Mouse (Mus musculus): ENCODE measurements around the gene Pycr1. TPM values are rescaled to one million over a fixed set of nuclear protein-coding genes. Genes with fewer than 3 reads are reported as not detected.

The Pycr1 gene
- total and polyA plus RNA-seq, 3 experiments: 21.0 to 75.3 (median 32.3) TPM

- H3K27ac ChIP-seq (ENCODE audit: insufficient read depth, low read depth): no peak overlapping the region
- no peak overlapping the region for H3K4me2 ChIP-seq (ENCODE audit: insufficient read depth, low read depth, poor library complexity, severe bottlenecking)
- no peaks in the 10 kb centered on the region for H3K79me2 ChIP-seq (replicated peaks; ENCODE audit: control insufficient read depth, extremely low read depth, insufficient read depth, poor library complexity, severe bottlenecking)
- in situ Hi-C loops (cut with MboI; ENCODE audit: low pct_ligation_motif_present, low pct_unique_long_range_greater_than_20kb, low sequenced_read_pairs): no loop called here
- no peaks in the 10 kb centered on the region for H3K27me3 ChIP-seq (replicated peaks)
- no peak overlapping the region for H3K9ac ChIP-seq (ENCODE audit: insufficient read depth, low read depth)
- peaks cover 55 to 92% of the 10 kb centered on the region in 2 experiments for H3K36me3 ChIP-seq (replicated peaks in 1 of 2; ENCODE audit: control insufficient read depth in 1 of 2, insufficient read depth in 1 of 2, low read length in 1 of 2)
- H3K4me1 ChIP-seq (ENCODE audit: control insufficient read depth in 1 of 2, insufficient read depth in 2 of 2): no peaks in the 10 kb centered on the region
- dilution Hi-C loops (cut with MboI; ENCODE audit: extremely low pct_ligation_motif_present, extremely low pct_unique_long_range_greater_than_20kb, low sequenced_read_pairs): no loop called here
- TF ChIP-seq MAX (IDR thresholded peaks at IDR 0.05; ENCODE audit: low read length) (no peak), E2F4 (IDR thresholded peaks at IDR 0.05; ENCODE audit: insufficient replicate concordance, low read depth, low read length) (no peak), USF1 (IDR thresholded peaks at IDR 0.05; ENCODE audit: low read depth, low read length) (no peak), RAD21 (IDR thresholded peaks at IDR 0.05; ENCODE audit: low read depth, low read length) (no peak), MAZ (IDR thresholded peaks at IDR 0.05; ENCODE audit: low read depth, low read length) (no peak), POLR2AphosphoS2 (IDR thresholded peaks at IDR 0.05; ENCODE audit: low read depth, low read length) (no peak), UBTF (IDR thresholded peaks at IDR 0.05; ENCODE audit: low read depth, low read length) (no peak), ZNF384 (IDR thresholded peaks at IDR 0.05; ENCODE audit: low read depth, low read length) (no peak), SMC3 (IDR thresholded peaks at IDR 0.05; ENCODE audit: low read depth, low read length) (no peak), HCFC1 (IDR thresholded peaks at IDR 0.05; ENCODE audit: low read depth, low read length) (no peak), POLR2A (IDR thresholded peaks at IDR 0.05; ENCODE audit: low read depth, low read length) (no peak), MAFK (IDR thresholded peaks at IDR 0.05; ENCODE audit: insufficient replicate concordance, low read length) (no peak), SIN3A (IDR thresholded peaks at IDR 0.05; ENCODE audit: low read length) (no peak), ZC3H11A (IDR thresholded peaks at IDR 0.05; ENCODE audit: low read depth, low read length) (no peak), NELFE (IDR thresholded peaks at IDR 0.05; ENCODE audit: low read depth, low read length) (no peak)
- DNase-seq (ENCODE audit: extremely low read depth): no peak
- no peak overlapping the region for H3K4me3 ChIP-seq (replicated peaks in 1 of 3; ENCODE audit: low read depth in 2 of 3, low read length in 2 of 3, poor library complexity in 1 of 3)
- H3K9me3 ChIP-seq (replicated peaks; ENCODE audit: low read length): peaks cover 8% of the 10 kb centered on the region
Observed at GRCm38 (mm10) chr11:120692471-120693011, 49.0 kb upstream of the Pycr1 start.

DNA sequence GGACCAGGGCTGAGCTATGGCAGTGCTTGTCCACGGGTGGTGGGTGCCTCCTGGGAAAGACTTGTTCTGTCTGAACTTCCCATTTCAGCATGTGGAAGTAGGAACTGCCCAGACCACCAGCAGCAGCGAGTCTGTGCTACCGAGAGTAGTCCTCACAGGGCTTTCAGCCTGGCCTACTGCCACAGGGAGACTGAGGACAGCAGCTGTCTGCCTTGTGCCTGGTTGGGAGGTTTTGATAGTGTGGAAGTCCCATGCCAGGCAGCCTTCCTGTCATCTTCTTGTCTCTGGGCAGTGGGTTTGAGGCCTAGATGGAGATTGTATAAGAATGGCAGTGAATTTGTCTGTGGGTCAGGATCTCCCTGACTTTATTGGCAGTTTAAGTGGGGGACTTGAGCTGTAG lies 45.8 kb upstream of the Pycr1 start:
- Histone ChIP-seq H3K4me1 (ENCODE audit: control insufficient read depth in 1 of 2, insufficient read depth in 2 of 2) (no peaks in the 10 kb centered on the region), H3K79me2 (replicated peaks; ENCODE audit: control insufficient read depth, extremely low read depth, insufficient read depth, poor library complexity, severe bottlenecking) (no peaks in the 10 kb centered on the region), H3K36me3 (replicated peaks in 1 of 2; ENCODE audit: control insufficient read depth in 1 of 2, insufficient read depth in 1 of 2, low read length in 1 of 2) (peaks cover 49 to 92% of the 10 kb centered on the region in 2 experiments), H3K9ac (ENCODE audit: insufficient read depth, low read depth) (no peak overlapping the region), H3K4me3 (replicated peaks in 1 of 3; ENCODE audit: low read depth in 2 of 3, low read length in 2 of 3, poor library complexity in 1 of 3) (no peak overlapping the region), H3K27me3 (replicated peaks) (no peaks in the 10 kb centered on the region), H3K4me2 (ENCODE audit: insufficient read depth, low read depth, poor library complexity, severe bottlenecking) (no peak overlapping the region), H3K9me3 (replicated peaks; ENCODE audit: low read length) (no peaks in the 10 kb centered on the region), H3K27ac (ENCODE audit: insufficient read depth, low read depth) (no peak overlapping the region)
- dilution Hi-C loops (cut with MboI; ENCODE audit: extremely low pct_ligation_motif_present, extremely low pct_unique_long_range_greater_than_20kb, low sequenced_read_pairs): no loop called here
- no peak for DNase-seq (ENCODE audit: extremely low read depth)
- TF ChIP-seq IRF4 (IDR thresholded peaks at IDR 0.05; ENCODE audit: low read depth, low read length) (no peak), ELF1 (IDR thresholded peaks at IDR 0.05; ENCODE audit: low read depth, low read length) (no peak), MAZ (IDR thresholded peaks at IDR 0.05; ENCODE audit: low read depth, low read length) (no peak), KAT2A (IDR thresholded peaks at IDR 0.05; ENCODE audit: insufficient replicate concordance, low read length) (no peak), MXI1 (IDR thresholded peaks at IDR 0.05; ENCODE audit: low read depth, low read length) (no peak), SMC3 (IDR thresholded peaks at IDR 0.05; ENCODE audit: low read depth, low read length) (no peak), RCOR1 (conservative IDR thresholded peaks at IDR 0.05; ENCODE audit: low read depth, low read length) (no peak)
- in situ Hi-C loops (cut with MboI; ENCODE audit: low pct_ligation_motif_present, low pct_unique_long_range_greater_than_20kb, low sequenced_read_pairs): loop anchor here (10.0 kb wide), 1 partner anchor 65 kb away; the partner anchor contains the start of gene Sirt7
